Mouse (Mus musculus) myocyte (in vitro differentiated cells): Measurements from ENCODE around the gene Suclg2. TPM values are rescaled to one million over a fixed set of nuclear protein-coding genes. Genes with fewer than 3 reads are reported as not detected.
A peak's percentile ranks its signal among the peaks of the same experiment; 100 is the strongest.

Source experiments
- H3K27me3 ChIP-seq: one replicate; pipeline ENCODE4 v1.6.1; 2011; ENCODE audit not compliant: control insufficient read depth, insufficient read depth, insufficient read length
- H3K36me3 ChIP-seq: one replicate; pipeline ENCODE4 v1.6.1; 2011; ENCODE audit not compliant: control insufficient read depth, insufficient read depth
- H3K4me2 ChIP-seq: one replicate; pipeline ENCODE4 v1.6.1; 2011; ENCODE audit warnings: low read depth, control low read depth
- H3K4me3 ChIP-seq: one replicate; pipeline ENCODE4 v1.5.1; 2011; ENCODE audit warnings: mild to moderate bottlenecking, control low read depth, moderate library complexity
- H3K79me2 ChIP-seq: one replicate; pipeline ENCODE4 v1.6.1; 2011; ENCODE audit not compliant: control insufficient read depth, insufficient read depth
- H3ac ChIP-seq: one replicate; pipeline ENCODE4 v1.6.1; 2011; ENCODE audit not compliant: control insufficient read depth, insufficient read length
- CEBPB ChIP-seq: IDR thresholded peaks from 2 replicates; pipeline ENCODE4 v1.6.1; 2011; ENCODE audit warnings: mild to moderate bottlenecking, moderate library complexity; ENCODE audit not compliant: poor library complexity, insufficient read depth, severe bottlenecking
- E2F4 ChIP-seq: IDR thresholded peaks from one replicate; pipeline ENCODE4 v1.6.1; 2011; ENCODE audit warnings: mild to moderate bottlenecking, control low read depth, moderate library complexity; ENCODE audit not compliant: insufficient read depth
- MAX ChIP-seq: IDR thresholded peaks from one replicate; pipeline ENCODE4 v1.6.1; 2011; ENCODE audit warnings: low read depth, mild to moderate bottlenecking, control low read depth
- MYOD1 ChIP-seq, 3 experiments: IDR thresholded peaks; one replicate each; pipeline ENCODE4 v1.6.1; 2011; ENCODE audit warnings: control low read depth in 2 of 3, low read depth in 2 of 3, mild to moderate bottlenecking in 2 of 3, moderate library complexity in 1 of 3; ENCODE audit not compliant: insufficient read length in 2 of 3, control insufficient read depth in 1 of 3
- MYOG ChIP-seq, 3 experiments: IDR thresholded peaks; one replicate each; pipeline ENCODE4 v1.6.1; 2011; ENCODE audit warnings: control low read depth in 2 of 3, low read depth in 2 of 3, mild to moderate bottlenecking in 2 of 3; ENCODE audit not compliant: insufficient read length in 2 of 3, control insufficient read depth in 1 of 3, insufficient read depth in 1 of 3
- POLR2A ChIP-seq: IDR thresholded peaks from one replicate; pipeline ENCODE4 v1.6.1; 2011; ENCODE audit warnings: low read depth, mild to moderate bottlenecking, control low read depth, moderate library complexity; ENCODE audit not compliant: insufficient read length
- POLR2AphosphoS2 ChIP-seq: IDR thresholded peaks from one replicate; pipeline ENCODE4 v1.6.1; 2011; ENCODE audit warnings: low read depth, control low read depth; ENCODE audit not compliant: insufficient read length
- REST ChIP-seq: IDR thresholded peaks from one replicate; pipeline ENCODE4 v1.6.1; 2011; ENCODE audit warnings: mild to moderate bottlenecking, control low read depth, moderate library complexity; ENCODE audit not compliant: insufficient read depth, insufficient read length
- SRF ChIP-seq: IDR thresholded peaks from one replicate; pipeline ENCODE4 v1.6.1; 2011; ENCODE audit warnings: low read depth; ENCODE audit not compliant: control insufficient read depth, insufficient read length
- TCF12 ChIP-seq: IDR thresholded peaks from one replicate; pipeline ENCODE4 v1.6.1; 2011; ENCODE audit warnings: mild to moderate bottlenecking, control low read depth; ENCODE audit not compliant: poor library complexity, insufficient read depth, severe bottlenecking
- TCF3 ChIP-seq: IDR thresholded peaks from one replicate; pipeline ENCODE4 v1.6.1; 2011; ENCODE audit warnings: low read depth, control low read depth; ENCODE audit not compliant: insufficient read length
- USF1 ChIP-seq: IDR thresholded peaks from one replicate; pipeline ENCODE4 v1.6.1; 2011; ENCODE audit warnings: low read depth, mild to moderate bottlenecking, control low read depth, moderate library complexity
- polyA plus RNA-seq: library from polyadenylated mRNA; unstranded; fragments of >200 nt; fragmentation: generic; extraction: Trizol; gene quantifications from one replicate; pipeline ENCODE4 v1.2.1, GENCODE M21; 2012; ENCODE audit warnings: missing spikeins

The Suclg2 gene
- polyA plus RNA-seq, 1 experiment, result 13.9 TPM

GRCm38 (mm10) chr6:95469521-95469920 lies 249.1 kb downstream of the Suclg2 start:
- Histone ChIP-seq H3K79me2 (no peaks in the 10 kb centered on the region), H3ac (no peak overlapping the region), H3K27me3 (no peaks in the 10 kb centered on the region), H3K4me3 (no peak overlapping the region), H3K4me2 (no peak overlapping the region), H3K36me3 (no peaks in the 10 kb centered on the region)
- TF ChIP-seq SRF (no peak), MYOD1 (IDR thresholded peaks at IDR 0.05; ENCODE audit: control insufficient read depth in 1 of 3, insufficient read length in 2 of 3, low read depth in 2 of 3) (no peak), CEBPB (no peak), REST (no peak), TCF12 (no peak), POLR2A (no peak), USF1 (no peak), MYOG (IDR thresholded peaks at IDR 0.05; ENCODE audit: control insufficient read depth in 1 of 3, insufficient read depth in 1 of 3, insufficient read length in 2 of 3, low read depth in 2 of 3) (no peak), POLR2AphosphoS2 (no peak), TCF3 (no peak), E2F4 (no peak), MAX (no peak)

GRCm38 (mm10) chr6:95465322-95465721 lies 253.3 kb downstream of the Suclg2 start:
- Histone ChIP-seq H3K4me2 (no peak overlapping the region), H3ac (no peak overlapping the region), H3K27me3 (no peaks in the 10 kb centered on the region), H3K36me3 (no peaks in the 10 kb centered on the region), H3K79me2 (no peaks in the 10 kb centered on the region), H3K4me3 (no peak overlapping the region)
- TF ChIP-seq REST, result no peak
- peak in 1 of 3 experiments; percentile 62 for TF ChIP-seq MYOD1 (IDR thresholded peaks at IDR 0.05; ENCODE audit: control insufficient read depth in 1 of 3, insufficient read length in 2 of 3, low read depth in 2 of 3)
- TF ChIP-seq POLR2AphosphoS2, result no peak

GRCm38 (mm10) chr6:95459372-95459771 lies 259.2 kb downstream of the Suclg2 start:
- Histone ChIP-seq H3K36me3 (no peaks in the 10 kb centered on the region), H3K4me2 (no peak overlapping the region), H3K79me2 (no peaks in the 10 kb centered on the region), H3ac (no peak overlapping the region), H3K4me3 (no peak overlapping the region), H3K27me3 (no peaks in the 10 kb centered on the region)
- no peak for TF ChIP-seq MAX

- Histone ChIP-seq H3K4me2 (no peak overlapping the region), H3K27me3 (no peaks in the 10 kb centered on the region), H3K79me2 (no peaks in the 10 kb centered on the region), H3K4me3 (no peak overlapping the region), H3ac (no peak overlapping the region), H3K36me3 (no peaks in the 10 kb centered on the region)
- TF ChIP-seq E2F4, result no peak
- TF ChIP-seq REST, result no peak
- no peak for TF ChIP-seq USF1
- TF ChIP-seq POLR2A, result no peak
- no peak for TF ChIP-seq CEBPB
- no peak for TF ChIP-seq TCF3
- no peak for TF ChIP-seq MYOG (IDR thresholded peaks at IDR 0.05; ENCODE audit: control insufficient read depth in 1 of 3, insufficient read depth in 1 of 3, insufficient read length in 2 of 3, low read depth in 2 of 3)
- no peak for TF ChIP-seq POLR2AphosphoS2
- TF ChIP-seq TCF12, result no peak
- no peak for TF ChIP-seq MYOD1 (IDR thresholded peaks at IDR 0.05; ENCODE audit: control insufficient read depth in 1 of 3, insufficient read length in 2 of 3, low read depth in 2 of 3)
- no peak for TF ChIP-seq MAX
These were observed 272.4 kb downstream of the Suclg2 start for GRCm38 (mm10) chr6:95446151-95446550.

GRCm38 (mm10) chr6:95445036-95445435 lies 273.6 kb downstream of the Suclg2 start:
- H3K79me2 ChIP-seq, result no peaks in the 10 kb centered on the region
- H3K4me3 ChIP-seq, result no peak overlapping the region
- no peak overlapping the region for H3ac ChIP-seq
- H3K27me3 ChIP-seq, result no peaks in the 10 kb centered on the region
- no peak overlapping the region for H3K4me2 ChIP-seq
- no peaks in the 10 kb centered on the region for H3K36me3 ChIP-seq
- no peak for TF ChIP-seq MYOG (IDR thresholded peaks at IDR 0.05; ENCODE audit: control insufficient read depth in 1 of 3, insufficient read depth in 1 of 3, insufficient read length in 2 of 3, low read depth in 2 of 3)
- no peak for TF ChIP-seq MAX
- TF ChIP-seq TCF3, result no peak
- TF ChIP-seq TCF12, result no peak
